Mouse (Mus musculus): ENCODE results near the gene Cd79b. TPM values are rescaled to one million over a fixed set of nuclear protein-coding genes. Genes with fewer than 3 reads are reported as not detected.

Gene Cd79b
- polyA plus RNA-seq, 1 experiment from 2014 or later, result 1.3 TPM

- 2% methylated on average over 41 of the region's 41 CpGs for WGBS
- Histone ChIP-seq H3K27ac (replicated peaks; ENCODE audit: low read depth, low read length) (peak overlapping the region; percentile 93), H3K4me1 (ENCODE audit: control insufficient read depth, insufficient read depth, low read length) (peaks cover 6% of the 10 kb centered on the region; the same call in 1 of the 2 replicates), H3K4me3 (ENCODE audit: low read depth, low read length) (peak overlapping the region; percentile 97), H3K36me3 (replicated peaks; ENCODE audit: control insufficient read depth, insufficient read depth, low read depth, low read length) (no peaks in the 10 kb centered on the region), H3K4me2 (ENCODE audit: low read depth, low read length) (peak overlapping the region; percentile 77), H3K9ac (replicated peaks; ENCODE audit: low read length) (peak overlapping the region; percentile 98), H3K27me3 (ENCODE audit: control insufficient read depth, insufficient read depth, low read length) (no peaks in the 10 kb centered on the region), H3K9me3 (replicated peaks; ENCODE audit: control insufficient read depth, low read length) (no peaks in the 10 kb centered on the region)
- ATAC-seq (replicated peaks; ENCODE audit: insufficient number of reproducible peaks, low FRiP score, low TSS enrichment, low read depth) (peak; percentile 45), DNase-seq (ENCODE audit: low spot score) (peak; percentile 34)
Observed at GRCm38 (mm10) chr11:106271794-106272643, 42.5 kb downstream of the Cd79b start.

- Histone ChIP-seq H3K4me2 (ENCODE audit: low read depth, low read length) (peak overlapping the region; percentile 77), H3K36me3 (replicated peaks; ENCODE audit: control insufficient read depth, insufficient read depth, low read depth, low read length) (no peaks in the 10 kb centered on the region), H3K4me3 (ENCODE audit: low read depth, low read length) (peak overlapping the region; percentile 97), H3K27ac (replicated peaks; ENCODE audit: low read depth, low read length) (peak overlapping the region; percentile 9; the same call in 1 of the 2 replicates), H3K9me3 (replicated peaks; ENCODE audit: control insufficient read depth, low read length) (no peaks in the 10 kb centered on the region), H3K9ac (replicated peaks; ENCODE audit: low read length) (peak overlapping the region; percentile 98), H3K27me3 (ENCODE audit: control insufficient read depth, insufficient read depth, low read length) (no peaks in the 10 kb centered on the region), H3K4me1 (ENCODE audit: control insufficient read depth, insufficient read depth, low read length) (peaks cover 6% of the 10 kb centered on the region; the same call in 1 of the 2 replicates)
- DNase-seq (ENCODE audit: low spot score) (no peak), ATAC-seq (replicated peaks; ENCODE audit: insufficient number of reproducible peaks, low FRiP score, low TSS enrichment, low read depth) (no peak)
- 47% methylated on average over 5 of the region's 5 CpGs for WGBS
Observed at GRCm38 (mm10) chr11:106271131-106271793, 43.3 kb downstream of the Cd79b start.

- H3K4me2 ChIP-seq (ENCODE audit: low read depth, low read length), result no peak overlapping the region
- H3K36me3 ChIP-seq (replicated peaks; ENCODE audit: control insufficient read depth, insufficient read depth, low read depth, low read length), result peaks cover 7% of the 10 kb centered on the region; the same call in 1 of the 2 replicates
- ATAC-seq (replicated peaks; ENCODE audit: insufficient number of reproducible peaks, low FRiP score, low TSS enrichment, low read depth) (no peak), DNase-seq (ENCODE audit: low spot score) (peak; percentile 33)
- H3K9ac ChIP-seq (replicated peaks; ENCODE audit: low read length), result no peak overlapping the region
- no peak overlapping the region for H3K4me3 ChIP-seq (ENCODE audit: low read depth, low read length)
- H3K27ac ChIP-seq (replicated peaks; ENCODE audit: low read depth, low read length), result peak overlapping the region; percentile 58; the same call in 1 of the 2 replicates
- no peaks in the 10 kb centered on the region for H3K27me3 ChIP-seq (ENCODE audit: control insufficient read depth, insufficient read depth, low read length)
- H3K4me1 ChIP-seq (ENCODE audit: control insufficient read depth, insufficient read depth, low read length), result peaks cover 6% of the 10 kb centered on the region; the same call in 1 of the 2 replicates
- no peaks in the 10 kb centered on the region for H3K9me3 ChIP-seq (replicated peaks; ENCODE audit: control insufficient read depth, low read length)
- 49% methylated on average over 3 of the region's 3 CpGs for WGBS
Observed at GRCm38 (mm10) chr11:106269060-106269431, 45.5 kb downstream of the Cd79b start.

GRCm38 (mm10) chr11:106268326-106269059, 46.1 kb downstream of the Cd79b start:
- Histone ChIP-seq H3K27ac (replicated peaks; ENCODE audit: low read depth, low read length) (peak overlapping the region; percentile 58; the same call in 1 of the 2 replicates), H3K4me1 (ENCODE audit: control insufficient read depth, insufficient read depth, low read length) (peaks cover 6% of the 10 kb centered on the region; the same call in 1 of the 2 replicates), H3K9me3 (replicated peaks; ENCODE audit: control insufficient read depth, low read length) (no peaks in the 10 kb centered on the region), H3K9ac (replicated peaks; ENCODE audit: low read length) (peak overlapping the region; percentile 28; the same call in 1 of the 2 replicates), H3K4me2 (ENCODE audit: low read depth, low read length) (0 out of 2 replicates have a peak overlapping the region, but pooled peaks have one; percentile 4), H3K27me3 (ENCODE audit: control insufficient read depth, insufficient read depth, low read length) (no peaks in the 10 kb centered on the region), H3K4me3 (ENCODE audit: low read depth, low read length) (no peak overlapping the region), H3K36me3 (replicated peaks; ENCODE audit: control insufficient read depth, insufficient read depth, low read depth, low read length) (peaks cover 13% of the 10 kb centered on the region; the same call in 1 of the 2 replicates)
- DNase-seq (ENCODE audit: low spot score) (no peak), ATAC-seq (replicated peaks; ENCODE audit: insufficient number of reproducible peaks, low FRiP score, low TSS enrichment, low read depth) (no peak)
- 51% methylated on average over 8 of the region's 8 CpGs for WGBS

DNA sequence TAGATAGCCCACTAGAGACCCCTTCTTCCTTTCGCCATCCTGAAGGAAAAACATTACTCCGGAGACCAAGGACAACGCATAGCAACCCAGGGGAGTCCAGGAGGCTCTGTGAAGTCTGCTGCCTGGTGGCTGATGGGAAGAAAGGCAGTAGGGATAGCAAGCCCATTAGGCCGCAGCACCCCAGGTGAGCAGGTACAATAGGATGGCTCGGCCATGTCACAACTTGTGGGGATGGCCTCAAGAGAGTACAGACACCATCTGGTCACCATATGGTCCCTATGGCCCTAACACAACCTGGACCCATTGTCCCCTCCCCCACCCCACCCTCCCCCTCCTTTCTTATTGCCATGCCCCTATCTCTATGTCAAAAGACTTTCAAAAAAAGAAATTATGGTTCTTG, 46.7 kb downstream of the Cd79b start:
- Histone ChIP-seq H3K4me2 (ENCODE audit: low read depth, low read length) (no peak overlapping the region), H3K27ac (replicated peaks; ENCODE audit: low read depth, low read length) (peak overlapping the region; percentile 41; the same call in 1 of the 2 replicates), H3K36me3 (replicated peaks; ENCODE audit: control insufficient read depth, insufficient read depth, low read depth, low read length) (peaks cover 19% of the 10 kb centered on the region), H3K27me3 (ENCODE audit: control insufficient read depth, insufficient read depth, low read length) (no peaks in the 10 kb centered on the region), H3K9ac (replicated peaks; ENCODE audit: low read length) (peak overlapping the region; percentile 28; the same call in 1 of the 2 replicates), H3K4me1 (ENCODE audit: control insufficient read depth, insufficient read depth, low read length) (peaks cover 6% of the 10 kb centered on the region; the same call in 1 of the 2 replicates), H3K9me3 (replicated peaks; ENCODE audit: control insufficient read depth, low read length) (no peaks in the 10 kb centered on the region), H3K4me3 (ENCODE audit: low read depth, low read length) (no peak overlapping the region)
- ATAC-seq (replicated peaks; ENCODE audit: insufficient number of reproducible peaks, low FRiP score, low TSS enrichment, low read depth), result no peak
- WGBS, result 81% methylated on average over 5 of the region's 5 CpGs
- DNase-seq (ENCODE audit: low spot score), result no peak

GRCm38 (mm10) chr11:106267311-106267852, 47.2 kb downstream of the Cd79b start:
- Histone ChIP-seq H3K27me3 (ENCODE audit: control insufficient read depth, insufficient read depth, low read length) (no peaks in the 10 kb centered on the region), H3K9me3 (replicated peaks; ENCODE audit: control insufficient read depth, low read length) (no peaks in the 10 kb centered on the region), H3K36me3 (replicated peaks; ENCODE audit: control insufficient read depth, insufficient read depth, low read depth, low read length) (peaks cover 23% of the 10 kb centered on the region), H3K9ac (replicated peaks; ENCODE audit: low read length) (no peak overlapping the region), H3K4me3 (ENCODE audit: low read depth, low read length) (no peak overlapping the region), H3K4me2 (ENCODE audit: low read depth, low read length) (no peak overlapping the region), H3K27ac (replicated peaks; ENCODE audit: low read depth, low read length) (peak overlapping the region; percentile 41; the same call in 1 of the 2 replicates), H3K4me1 (ENCODE audit: control insufficient read depth, insufficient read depth, low read length) (peaks cover 6% of the 10 kb centered on the region; the same call in 1 of the 2 replicates)
- WGBS, result 85% methylated on average over 15 of the region's 15 CpGs
- ATAC-seq (replicated peaks; ENCODE audit: insufficient number of reproducible peaks, low FRiP score, low TSS enrichment, low read depth) (no peak), DNase-seq (ENCODE audit: low spot score) (no peak)

DNA sequence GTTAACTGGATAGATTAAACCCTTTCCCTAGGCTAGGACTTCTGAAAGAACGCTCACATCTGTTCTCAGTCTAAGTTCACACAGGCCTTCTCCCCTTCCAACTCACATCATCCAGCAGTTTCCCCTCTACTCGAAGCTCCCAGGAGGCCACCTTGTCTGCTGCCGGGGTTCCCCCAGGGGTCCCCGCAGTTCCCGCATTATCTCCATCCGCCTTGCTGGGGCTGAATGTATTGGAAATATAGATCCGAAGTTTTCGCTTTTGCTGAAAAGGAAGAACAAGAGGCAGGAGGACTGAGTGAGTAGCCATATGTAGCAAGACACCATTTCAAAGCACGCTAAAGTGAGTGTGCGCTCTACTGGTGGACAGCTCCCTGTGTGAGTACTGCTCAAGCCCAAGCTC, 48.1 kb downstream of the Cd79b start:
- H3K4me3 ChIP-seq (ENCODE audit: low read depth, low read length), result no peak overlapping the region
- H3K4me2 ChIP-seq (ENCODE audit: low read depth, low read length), result no peak overlapping the region
- H3K9ac ChIP-seq (replicated peaks; ENCODE audit: low read length), result no peak overlapping the region
- DNase-seq (ENCODE audit: low spot score), result no peak
- H3K9me3 ChIP-seq (replicated peaks; ENCODE audit: control insufficient read depth, low read length), result no peaks in the 10 kb centered on the region
- no peaks in the 10 kb centered on the region for H3K27me3 ChIP-seq (ENCODE audit: control insufficient read depth, insufficient read depth, low read length)
- peaks cover 31% of the 10 kb centered on the region for H3K36me3 ChIP-seq (replicated peaks; ENCODE audit: control insufficient read depth, insufficient read depth, low read depth, low read length)
- WGBS, result 91% methylated on average over 10 of the region's 10 CpGs
- ATAC-seq (replicated peaks; ENCODE audit: insufficient number of reproducible peaks, low FRiP score, low TSS enrichment, low read depth), result no peak
- peaks cover 6% of the 10 kb centered on the region; the same call in 1 of the 2 replicates for H3K4me1 ChIP-seq (ENCODE audit: control insufficient read depth, insufficient read depth, low read length)
- no peak overlapping the region for H3K27ac ChIP-seq (replicated peaks; ENCODE audit: low read depth, low read length)
